Mouse (Mus musculus): ENCODE results near the gene 4933409G03Rik. TPM values are rescaled to one million over a fixed set of nuclear protein-coding genes. Genes with fewer than 3 reads are reported as not detected.
"Not testable (repeated sequence)": the region's sequence is repeated elsewhere in the genome, so short reads cannot be mapped to it uniquely, and the experiment has no call there.

The 4933409G03Rik gene
- polyA plus RNA-seq (2015; fragmentation: Nextera tagmentation; extraction: Ambion mirVana): not detected in 2 replicates

DNA sequence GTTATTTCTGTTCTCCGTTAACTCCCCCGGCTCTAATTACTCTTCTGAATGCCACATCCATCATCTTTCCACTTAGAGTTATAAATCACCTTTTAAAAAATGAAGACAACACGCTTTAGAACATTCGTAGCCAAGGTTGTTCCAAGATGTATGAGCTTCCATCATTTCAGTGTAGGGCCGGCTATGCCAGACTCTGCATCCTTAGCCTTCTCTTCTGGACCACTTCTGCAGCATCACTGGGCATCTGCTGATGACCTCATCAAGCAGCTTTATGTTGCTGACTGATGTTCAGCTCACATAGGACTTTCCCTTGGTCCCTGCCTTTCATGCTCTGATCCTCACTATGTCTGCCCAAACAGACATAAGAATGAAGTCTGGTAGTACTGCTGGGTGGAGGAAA is at the start of gene 4933409G03Rik:
Gene 4933409G03Rik (plus strand): TSS at position 301 of the 400 bp plus-strand sequence.
- H3K4me2 ChIP-seq (ENCODE audit: low read length): no peak within 1 kb of the TSS
- no peak within 1 kb of the TSS for H3K9ac ChIP-seq (ENCODE audit: low read depth, low read length)
- ATAC-seq: no peak
- no peaks in the 10 kb centered on the region for H3K36me3 ChIP-seq (ENCODE audit: control insufficient read depth, insufficient read depth, low read length)
- H3K27ac ChIP-seq (ENCODE audit: low read length): no peak within 1 kb of the TSS
- H3K27me3 ChIP-seq (ENCODE audit: control insufficient read depth, insufficient read depth, low read depth, low read length): no peaks in the 10 kb centered on the region
- no peaks in the 10 kb centered on the region for H3K4me1 ChIP-seq (ENCODE audit: control insufficient read depth, insufficient read depth, low read length)
- 94% methylated on average over 5 of the region's 5 CpGs for WGBS
- no peaks in the 10 kb centered on the region for H3K9me3 ChIP-seq (replicated peaks; ENCODE audit: control insufficient read depth, low read length, poor library complexity, severe bottlenecking)
- no peak within 1 kb of the TSS for H3K4me3 ChIP-seq (ENCODE audit: low read depth, low read length)

DNA sequence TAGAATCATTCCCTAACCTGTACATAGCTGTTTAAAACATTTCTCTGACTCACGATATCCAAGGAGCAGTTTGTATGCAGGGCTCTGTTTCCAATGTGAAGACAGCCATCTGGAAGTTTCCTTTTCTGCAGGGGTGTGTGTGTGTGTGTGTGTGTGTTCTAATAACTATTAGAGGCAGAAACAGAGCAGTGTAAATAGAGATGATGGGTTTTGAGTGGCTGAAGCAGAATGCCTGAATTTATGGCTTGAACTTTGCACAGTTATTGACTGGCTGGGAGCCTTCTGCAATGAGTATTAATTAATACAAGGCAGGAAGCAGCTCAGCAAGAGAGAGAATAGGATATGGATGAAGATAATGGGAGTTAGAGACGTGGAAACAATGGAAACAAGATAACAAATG is 38.0 kb upstream of the 4933409G03Rik start:
- no peak overlapping the region for H3K4me3 ChIP-seq (ENCODE audit: low read depth, low read length)
- no peak overlapping the region for H3K27ac ChIP-seq (ENCODE audit: low read length)
- no peaks in the 10 kb centered on the region for H3K27me3 ChIP-seq (ENCODE audit: control insufficient read depth, insufficient read depth, low read depth, low read length)
- H3K4me1 ChIP-seq (ENCODE audit: control insufficient read depth, insufficient read depth, low read length): no peaks in the 10 kb centered on the region
- no peak overlapping the region for H3K9ac ChIP-seq (ENCODE audit: low read depth, low read length)
- no peaks in the 10 kb centered on the region for H3K9me3 ChIP-seq (replicated peaks; ENCODE audit: control insufficient read depth, low read length, poor library complexity, severe bottlenecking)
- 65% methylated on average over 2 of the region's 2 CpGs for WGBS
- no peaks in the 10 kb centered on the region for H3K36me3 ChIP-seq (ENCODE audit: control insufficient read depth, insufficient read depth, low read length)
- ATAC-seq: no peak
- H3K4me2 ChIP-seq (ENCODE audit: low read length): no peak overlapping the region

DNA sequence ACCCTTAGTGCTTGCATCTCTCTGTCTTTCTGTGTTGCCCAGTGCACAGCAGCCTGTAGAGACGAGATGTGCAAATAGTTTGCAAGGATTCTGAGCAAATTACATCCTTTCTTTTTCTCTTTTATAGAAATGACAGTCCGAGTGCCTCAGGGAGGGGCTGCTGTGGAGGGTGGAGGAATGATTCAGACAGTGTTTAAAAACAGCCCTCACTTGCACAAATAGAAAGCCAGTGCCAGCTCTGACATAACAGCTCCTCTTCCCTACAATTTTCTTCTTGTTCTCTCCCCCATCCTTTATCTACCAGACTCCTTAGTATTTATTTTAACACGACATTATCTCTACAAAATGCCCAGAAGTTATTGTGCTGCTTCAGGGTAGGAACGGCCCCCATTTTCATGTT is 21.4 kb upstream of the 4933409G03Rik start:
- H3K9ac ChIP-seq (ENCODE audit: low read depth, low read length): no peak overlapping the region
- H3K27ac ChIP-seq (ENCODE audit: low read length): no peak overlapping the region
- no peaks in the 10 kb centered on the region for H3K9me3 ChIP-seq (replicated peaks; ENCODE audit: control insufficient read depth, low read length, poor library complexity, severe bottlenecking)
- no peak overlapping the region for H3K4me2 ChIP-seq (ENCODE audit: low read length)
- no peaks in the 10 kb centered on the region for H3K27me3 ChIP-seq (ENCODE audit: control insufficient read depth, insufficient read depth, low read depth, low read length)
- no peak for ATAC-seq
- 61% methylated on average over 4 of the region's 4 CpGs for WGBS
- H3K36me3 ChIP-seq (ENCODE audit: control insufficient read depth, insufficient read depth, low read length): no peaks in the 10 kb centered on the region
- H3K4me3 ChIP-seq (ENCODE audit: low read depth, low read length): no peak overlapping the region
- no peaks in the 10 kb centered on the region for H3K4me1 ChIP-seq (ENCODE audit: control insufficient read depth, insufficient read depth, low read length)

DNA sequence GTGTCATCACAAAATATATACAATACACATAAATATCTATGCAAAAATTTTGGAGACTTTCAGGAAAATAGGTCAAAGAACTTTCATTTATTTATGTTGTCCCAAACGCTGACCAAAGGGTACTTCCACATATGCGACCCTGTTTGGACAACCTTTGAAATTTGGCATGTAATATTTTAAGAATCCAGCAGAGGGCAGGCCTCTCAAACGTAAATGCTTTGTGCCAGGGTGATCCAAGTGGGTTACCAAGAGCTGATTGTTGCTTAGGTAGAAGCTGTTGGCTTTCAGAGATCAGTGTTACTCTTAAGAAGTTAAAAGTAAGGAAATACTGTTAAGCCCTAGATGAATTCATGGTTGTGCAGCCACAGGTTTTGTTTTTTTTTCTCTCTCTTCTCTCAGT is 18.9 kb upstream of the 4933409G03Rik start:
- Histone ChIP-seq H3K36me3 (ENCODE audit: control insufficient read depth, insufficient read depth, low read length) (no peaks in the 10 kb centered on the region), H3K4me3 (ENCODE audit: low read depth, low read length) (no peak overlapping the region), H3K4me2 (ENCODE audit: low read length) (no peak overlapping the region), H3K4me1 (ENCODE audit: control insufficient read depth, insufficient read depth, low read length) (no peaks in the 10 kb centered on the region), H3K9ac (ENCODE audit: low read depth, low read length) (no peak overlapping the region), H3K9me3 (replicated peaks; ENCODE audit: control insufficient read depth, low read length, poor library complexity, severe bottlenecking) (no peaks in the 10 kb centered on the region), H3K27me3 (ENCODE audit: control insufficient read depth, insufficient read depth, low read depth, low read length) (no peaks in the 10 kb centered on the region), H3K27ac (ENCODE audit: low read length) (no peak overlapping the region)
- 21% methylated on average over 3 of the region's 3 CpGs for WGBS
- ATAC-seq: no peak

- Histone ChIP-seq H3K27ac (ENCODE audit: low read length) (no peak overlapping the region), H3K36me3 (ENCODE audit: control insufficient read depth, insufficient read depth, low read length) (no peaks in the 10 kb centered on the region), H3K9ac (ENCODE audit: low read depth, low read length) (no peak overlapping the region), H3K27me3 (ENCODE audit: control insufficient read depth, insufficient read depth, low read depth, low read length) (no peaks in the 10 kb centered on the region), H3K9me3 (replicated peaks; ENCODE audit: control insufficient read depth, low read length, poor library complexity, severe bottlenecking) (no peaks in the 10 kb centered on the region; the same call in 1 of the 2 replicates), H3K4me3 (ENCODE audit: low read depth, low read length) (no peak overlapping the region), H3K4me1 (ENCODE audit: control insufficient read depth, insufficient read depth, low read length) (no peaks in the 10 kb centered on the region), H3K4me2 (ENCODE audit: low read length) (no peak overlapping the region)
- ATAC-seq: no peak
- WGBS: 93% methylated on average over 15 of the region's 15 CpGs
These were observed 13.9 kb upstream of the 4933409G03Rik start for GRCm38 (mm10) chr2:68568361-68568760.

GRCm38 (mm10) chr2:68572340-68572739 is 9.9 kb upstream of the 4933409G03Rik start:
- 31% methylated on average over 4 of the region's 4 CpGs for WGBS
- H3K4me1 ChIP-seq (ENCODE audit: control insufficient read depth, insufficient read depth, low read length): no peaks in the 10 kb centered on the region
- H3K36me3 ChIP-seq (ENCODE audit: control insufficient read depth, insufficient read depth, low read length): no peaks in the 10 kb centered on the region
- no peak overlapping the region for H3K4me2 ChIP-seq (ENCODE audit: low read length)
- no peaks in the 10 kb centered on the region; the same call in 1 of the 2 replicates for H3K9me3 ChIP-seq (replicated peaks; ENCODE audit: control insufficient read depth, low read length, poor library complexity, severe bottlenecking)
- H3K9ac ChIP-seq (ENCODE audit: low read depth, low read length): no peak overlapping the region
- H3K27ac ChIP-seq (ENCODE audit: low read length): no peak overlapping the region
- no peak overlapping the region for H3K4me3 ChIP-seq (ENCODE audit: low read depth, low read length)
- ATAC-seq: no peak
- no peaks in the 10 kb centered on the region for H3K27me3 ChIP-seq (ENCODE audit: control insufficient read depth, insufficient read depth, low read depth, low read length)

GRCm38 (mm10) chr2:68592765-68593164 is 10.6 kb downstream of the 4933409G03Rik start:
- Histone ChIP-seq H3K27ac (ENCODE audit: low read length) (no peak overlapping the region), H3K9me3 (replicated peaks; ENCODE audit: control insufficient read depth, low read length, poor library complexity, severe bottlenecking) (no peaks in the 10 kb centered on the region), H3K4me1 (ENCODE audit: control insufficient read depth, insufficient read depth, low read length) (no peaks in the 10 kb centered on the region), H3K9ac (ENCODE audit: low read depth, low read length) (no peak overlapping the region), H3K4me2 (ENCODE audit: low read length) (no peak overlapping the region), H3K4me3 (ENCODE audit: low read depth, low read length) (no peak overlapping the region), H3K27me3 (ENCODE audit: control insufficient read depth, insufficient read depth, low read depth, low read length) (no peaks in the 10 kb centered on the region), H3K36me3 (ENCODE audit: control insufficient read depth, insufficient read depth, low read length) (no peaks in the 10 kb centered on the region)
- ATAC-seq: no peak
- WGBS: 67% methylated on average over 3 of the region's 3 CpGs

GRCm38 (mm10) chr2:68656186-68656585 is 74.0 kb downstream of the 4933409G03Rik start, which contains the start of gene 4932414N04Rik:
Gene 4932414N04Rik, plus strand, starts transcription at chr2:68656486.
- not testable (repeated sequence) for H3K4me1 ChIP-seq (ENCODE audit: control insufficient read depth, insufficient read depth, low read length); H3K9ac ChIP-seq (ENCODE audit: low read depth, low read length); ATAC-seq; H3K27me3 ChIP-seq (ENCODE audit: control insufficient read depth, insufficient read depth, low read depth, low read length); H3K36me3 ChIP-seq (ENCODE audit: control insufficient read depth, insufficient read depth, low read length); H3K4me2 ChIP-seq (ENCODE audit: low read length); H3K4me3 ChIP-seq (ENCODE audit: low read depth, low read length); H3K27ac ChIP-seq (ENCODE audit: low read length); H3K9me3 ChIP-seq (replicated peaks; ENCODE audit: control insufficient read depth, low read length, poor library complexity, severe bottlenecking)
- 75% methylated on average over 1 of the region's 5 CpGs for WGBS
